Mouse (Mus musculus) MEL (cell line): ENCODE measurements around the gene Lexm.

Source experiments
- CHD2 ChIP-seq: IDR thresholded peaks from 2 replicates; pipeline ENCODE4 v1.6.1; 2011; ENCODE audit warnings: low read length, improper control_type of control experiment
- CTCF ChIP-seq, 3 experiments: IDR thresholded peaks in 2 of 3; conservative IDR thresholded peaks in 1 of 3; 2 replicates each; pipeline ENCODE4 v1.5.1; 2011 to 2012; ENCODE audit warnings: low read length in 3 of 3, low read depth in 2 of 3, mild to moderate bottlenecking in 2 of 3, improper control_type of control experiment in 1 of 3, inconsistent platforms in 1 of 3, mixed read lengths in 1 of 3, moderate library complexity in 1 of 3; ENCODE audit not compliant: control insufficient read depth in 1 of 3, insufficient read depth in 1 of 3, poor library complexity in 1 of 3, severe bottlenecking in 1 of 3
- E2F4 ChIP-seq: IDR thresholded peaks from 2 replicates; pipeline ENCODE4 v1.6.1; 2011; ENCODE audit warnings: low read depth, low read length, improper control_type of control experiment, borderline replicate concordance
- EP300 ChIP-seq, 2 experiments: IDR thresholded peaks; 2 replicates each; pipeline ENCODE4 v1.6.1; 2011; ENCODE audit warnings: improper control_type of control experiment in 2 of 2, low read length in 2 of 2, low read depth in 1 of 2, mild to moderate bottlenecking in 1 of 2
- GABPA ChIP-seq: IDR thresholded peaks from 2 replicates; pipeline ENCODE4 v1.6.1; 2012; ENCODE audit warnings: low read depth, mild to moderate bottlenecking, inconsistent platforms, low read length, improper control_type of control experiment, moderate library complexity
- JUND ChIP-seq: IDR thresholded peaks from 2 replicates; pipeline ENCODE4 v1.6.1; 2011; ENCODE audit warnings: low read depth, mild to moderate bottlenecking, improper control_type of control experiment, low read length
- MAFK ChIP-seq: IDR thresholded peaks from 2 replicates; pipeline ENCODE4 v1.6.1; 2011; ENCODE audit warnings: low read depth, mild to moderate bottlenecking, low read length, improper control_type of control experiment, borderline replicate concordance
- POLR2A ChIP-seq, 2 experiments: IDR thresholded peaks; 2 replicates each; pipeline ENCODE4 v1.6.1; 2011 to 2012; ENCODE audit warnings: low read length in 2 of 2, mild to moderate bottlenecking in 2 of 2, control low read depth in 1 of 2, improper control_type of control experiment in 1 of 2, low read depth in 1 of 2, moderate library complexity in 1 of 2; ENCODE audit not compliant: control insufficient read depth in 1 of 2, insufficient read depth in 1 of 2, poor library complexity in 1 of 2
- RCOR1 ChIP-seq: IDR thresholded peaks from 2 replicates; pipeline ENCODE4 v1.6.1; 2012; ENCODE audit warnings: low read depth, mild to moderate bottlenecking, inconsistent platforms, low read length, improper control_type of control experiment
- SIN3A ChIP-seq: IDR thresholded peaks from 2 replicates; pipeline ENCODE4 v1.6.1; 2012; ENCODE audit warnings: low read length, improper control_type of control experiment, inconsistent platforms

- no peak for TF ChIP-seq POLR2A (IDR thresholded peaks at IDR 0.05; ENCODE audit: control insufficient read depth in 1 of 2, insufficient read depth in 1 of 2, low read depth in 1 of 2, low read length in 2 of 2, poor library complexity in 1 of 2)
- TF ChIP-seq E2F4 = no peak
- TF ChIP-seq GABPA = no peak
- TF ChIP-seq EP300 (IDR thresholded peaks at IDR 0.05; ENCODE audit: low read depth in 1 of 2, low read length in 2 of 2) = peak in 1 of 2 experiments; percentile 32; a peak in 1 of 4 replicates
- no peak for TF ChIP-seq CHD2
- TF ChIP-seq MAFK = no peak
- TF ChIP-seq RCOR1 = no peak
- TF ChIP-seq JUND = no peak
- no peak for TF ChIP-seq CTCF (IDR thresholded peaks at IDR 0.05 in 2 of 3, conservative IDR thresholded peaks at IDR 0.05 in 1 of 3; ENCODE audit: control insufficient read depth in 1 of 3, insufficient read depth in 1 of 3, low read depth in 2 of 3, low read length in 3 of 3, poor library complexity in 1 of 3, severe bottlenecking in 1 of 3)
- no peak for TF ChIP-seq SIN3A
Measured at GRCm38 (mm10) chr4:106581176-106581864, 35.7 kb downstream of the Lexm start.
